Mouse (Mus musculus) liver, embryonic 16.5 days (tissue): Measurements from ENCODE around the gene Elfn2. TPM values are rescaled to one million over a fixed set of nuclear protein-coding genes. Genes with fewer than 3 reads are reported as not detected.

Experiments
- ATAC-seq: fragments of 200-750 bp; cut with Nextera tagmentation; 2 replicates; pipeline ENCODE4 v1.8.0; 2017; ENCODE audit warnings: low read depth, mild to moderate bottlenecking, moderate number of reproducible peaks, moderate library complexity
- H3K27ac ChIP-seq: fragments of 300-500 bp; sonication (generic); 2 replicates; pipeline ENCODE4 v1.5.1; 2014; ENCODE audit warnings: mild to moderate bottlenecking, low read length
- H3K27me3 ChIP-seq: fragments of 300-500 bp; sonication (generic); 2 replicates; pipeline ENCODE4 v1.6.1; 2014; ENCODE audit warnings: low read depth, low read length, mixed read lengths; ENCODE audit not compliant: control insufficient read depth, insufficient read depth
- H3K36me3 ChIP-seq: fragments of 300-500 bp; sonication (generic); 2 replicates; pipeline ENCODE4 v1.6.1; 2014; ENCODE audit warnings: mild to moderate bottlenecking; ENCODE audit not compliant: control insufficient read depth, insufficient read depth
- H3K4me1 ChIP-seq: fragments of 300-500 bp; sonication (generic); 2 replicates; pipeline ENCODE4 v1.6.1; 2014; ENCODE audit warnings: low read depth, low read length, mixed read lengths; ENCODE audit not compliant: control insufficient read depth
- H3K4me2 ChIP-seq: fragments of 300-500 bp; sonication (generic); 2 replicates; pipeline ENCODE4 v1.6.1; 2014; ENCODE audit warnings: low read depth, low read length, mixed read lengths
- H3K4me3 ChIP-seq: fragments of 300-500 bp; sonication (generic); 2 replicates; pipeline ENCODE4 v1.5.1; 2014; ENCODE audit warnings: low read depth, mild to moderate bottlenecking, low read length
- H3K9ac ChIP-seq: fragments of 300-500 bp; sonication (generic); 2 replicates; pipeline ENCODE4 v1.6.1; 2014; ENCODE audit warnings: low read depth, low read length
- H3K9me3 ChIP-seq: fragments of 300-500 bp; sonication (generic); replicated peaks from 2 replicates; pipeline ENCODE4 v1.6.1; 2016; ENCODE audit warnings: low read length; ENCODE audit not compliant: control insufficient read depth
- WGBS: fragments of 180-500 bp; shearing (Covaris S2); extraction: QIAGEN DNeasy Blood & Tissue Kit; methylation state at CpG from one replicate; pipeline ENCODE4 v1.1.7; 2014; ENCODE audit not compliant: insufficient replicate concordance; 5-methylcytosine and 5-hydroxymethylcytosine counted together
- polyA plus RNA-seq: library from polyadenylated mRNA; unstranded; fragments of >200 nt; fragmentation: Nextera tagmentation; extraction: Ambion mirVana; gene quantifications from 2 replicates; pipeline ENCODE4 v1.2.1, GENCODE M21; 2015

Elfn2 gene
- polyA plus RNA-seq, 1 experiment from 2014 or later: not detected

GRCm38 (mm10) chr15:78651169-78651568 is 67.4 kb downstream of the Elfn2 start:
- Histone ChIP-seq H3K36me3 (no peaks in the 10 kb centered on the region), H3K4me3 (no peak overlapping the region), H3K27me3 (no peaks in the 10 kb centered on the region), H3K9ac (no peak overlapping the region), H3K4me2 (no peak overlapping the region), H3K27ac (no peak overlapping the region), H3K9me3 (no peaks in the 10 kb centered on the region), H3K4me1 (no peaks in the 10 kb centered on the region)
- no peak for ATAC-seq
- 36% methylated on average over 4 of the region's 4 CpGs for WGBS

GRCm38 (mm10) chr15:78647746-78648145 is 70.8 kb downstream of the Elfn2 start:
- no peak overlapping the region for H3K4me2 ChIP-seq
- no peak overlapping the region for H3K27ac ChIP-seq
- H3K4me3 ChIP-seq: no peak overlapping the region
- no peak for ATAC-seq
- no peaks in the 10 kb centered on the region for H3K9me3 ChIP-seq
- no peaks in the 10 kb centered on the region for H3K27me3 ChIP-seq
- 41% methylated on average over 4 of the region's 4 CpGs for WGBS
- no peaks in the 10 kb centered on the region for H3K4me1 ChIP-seq
- no peaks in the 10 kb centered on the region for H3K36me3 ChIP-seq
- H3K9ac ChIP-seq: no peak overlapping the region

DNA sequence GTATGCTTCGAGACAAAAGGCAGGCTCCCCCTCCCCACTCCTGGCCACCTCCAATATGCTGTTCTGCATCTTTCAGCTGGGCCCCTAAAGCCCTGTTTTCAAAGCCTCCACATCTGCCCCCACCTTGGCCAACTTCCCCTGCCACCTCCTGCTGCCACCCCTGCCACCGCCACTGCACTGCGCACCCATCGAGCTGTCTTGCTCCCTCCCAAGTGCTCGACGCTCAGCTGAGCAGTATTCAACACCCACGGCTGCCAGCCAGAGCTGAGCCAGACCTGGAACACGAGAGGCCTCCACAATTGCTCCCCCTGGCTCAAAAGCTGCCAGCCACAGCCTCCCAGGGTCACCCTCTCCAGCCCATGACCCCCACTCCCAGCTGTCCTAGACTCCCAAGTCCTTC is 74.0 kb downstream of the Elfn2 start:
- H3K9me3 ChIP-seq: no peaks in the 10 kb centered on the region
- no peak overlapping the region for H3K27ac ChIP-seq
- no peaks in the 10 kb centered on the region for H3K4me1 ChIP-seq
- no peak overlapping the region for H3K4me2 ChIP-seq
- H3K9ac ChIP-seq: no peak overlapping the region
- WGBS: 36% methylated on average over 8 of the region's 8 CpGs
- no peak for ATAC-seq
- H3K27me3 ChIP-seq: no peaks in the 10 kb centered on the region
- H3K4me3 ChIP-seq: no peak overlapping the region
- no peaks in the 10 kb centered on the region for H3K36me3 ChIP-seq

DNA sequence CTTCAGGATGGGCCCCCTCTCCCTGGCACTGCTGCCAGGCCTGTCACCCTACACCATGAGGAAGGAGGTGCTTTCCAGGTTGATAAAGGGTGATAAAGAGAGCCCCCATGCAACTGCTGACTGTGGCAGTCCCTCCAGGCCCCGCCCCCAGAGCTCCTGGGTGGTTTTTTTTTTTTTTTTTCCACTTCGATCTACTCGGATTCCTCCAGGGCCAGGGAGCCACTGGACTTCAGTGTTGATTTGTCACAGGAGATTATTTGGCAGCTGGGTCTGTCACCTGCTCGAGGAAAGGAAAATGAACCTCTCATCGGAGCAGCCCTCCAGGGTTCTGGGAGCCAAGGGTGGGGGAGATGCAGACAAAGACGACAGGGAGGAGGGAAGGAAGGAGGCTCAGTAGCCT is 74.9 kb downstream of the Elfn2 start:
- Histone ChIP-seq H3K4me2 (no peak overlapping the region), H3K9me3 (no peaks in the 10 kb centered on the region), H3K4me3 (no peak overlapping the region), H3K27me3 (no peaks in the 10 kb centered on the region), H3K4me1 (no peaks in the 10 kb centered on the region), H3K27ac (no peak overlapping the region), H3K9ac (no peak overlapping the region), H3K36me3 (no peaks in the 10 kb centered on the region)
- 19% methylated on average over 6 of the region's 6 CpGs for WGBS
- no peak for ATAC-seq

DNA sequence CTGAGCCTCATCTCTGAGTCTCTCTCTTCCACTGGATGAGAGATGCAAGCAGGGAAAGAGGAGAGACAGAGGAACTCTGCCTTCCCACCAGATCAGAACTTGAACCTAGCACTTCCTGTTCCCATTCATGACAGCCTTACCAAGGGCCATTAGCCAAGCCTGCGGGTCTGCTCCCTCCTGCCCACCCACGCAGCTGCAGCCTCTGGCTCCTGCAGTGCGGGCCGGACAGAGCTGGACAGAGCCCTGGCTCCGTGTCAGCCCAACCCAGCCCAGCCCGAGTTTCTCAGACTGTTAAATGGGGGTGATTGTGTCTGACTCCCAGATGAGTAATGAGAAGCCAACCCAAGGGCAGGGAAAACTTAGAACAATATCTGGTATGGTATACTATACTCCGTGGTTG is 83.3 kb downstream of the Elfn2 start:
- no peak for ATAC-seq

DNA sequence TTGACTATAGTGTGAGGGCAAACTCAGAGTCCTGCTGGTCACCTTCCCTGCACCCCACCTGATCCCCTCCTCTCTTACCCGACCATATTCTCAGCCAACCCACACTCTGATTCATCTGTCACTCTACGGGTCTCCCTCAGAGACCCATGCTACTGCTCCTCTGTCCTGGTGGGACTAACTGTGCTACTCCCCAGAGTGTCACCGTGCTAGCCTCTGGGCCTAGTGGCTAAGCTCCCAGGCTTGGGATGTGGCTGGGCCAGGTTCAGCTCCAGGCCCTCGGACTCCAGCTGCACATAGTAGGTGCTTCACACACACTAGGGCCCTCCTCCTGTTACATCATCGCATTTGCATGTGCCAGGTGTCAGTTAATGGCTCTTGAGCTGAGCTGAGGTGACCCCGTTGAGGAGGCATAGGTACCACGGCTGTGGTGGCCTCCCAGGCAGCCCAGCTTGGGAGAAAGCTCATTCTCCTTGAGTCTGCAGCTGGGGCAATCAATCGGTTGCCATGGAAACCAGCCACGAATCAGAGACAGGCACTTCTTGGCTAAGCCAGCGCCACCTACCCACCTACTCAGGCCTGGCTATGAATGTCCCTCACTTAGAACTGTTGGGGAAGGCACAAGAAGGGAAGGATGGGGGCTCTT is 84.4 kb downstream of the Elfn2 start:
- WGBS: 27% methylated on average over 10 of the region's 10 CpGs
- no peak overlapping the region for H3K27ac ChIP-seq

More for the DNA sequence above, 83.3 kb downstream of the Elfn2 start:
- no peak overlapping the region for H3K27ac ChIP-seq
- no peak overlapping the region for H3K4me2 ChIP-seq
- WGBS: 40% methylated on average over 7 of the region's 7 CpGs
- H3K4me1 ChIP-seq: no peaks in the 10 kb centered on the region
- H3K27me3 ChIP-seq: no peaks in the 10 kb centered on the region
- no peak overlapping the region for H3K9ac ChIP-seq
- no peak overlapping the region for H3K4me3 ChIP-seq
- no peaks in the 10 kb centered on the region for H3K9me3 ChIP-seq
- H3K36me3 ChIP-seq: no peaks in the 10 kb centered on the region

GRCm38 (mm10) chr15:78633413-78633812 is 85.2 kb downstream of the Elfn2 start:
- H3K9me3 ChIP-seq: no peaks in the 10 kb centered on the region
- no peaks in the 10 kb centered on the region for H3K4me1 ChIP-seq
- H3K4me3 ChIP-seq: no peak overlapping the region
- 54% methylated on average over 5 of the region's 5 CpGs for WGBS
- no peaks in the 10 kb centered on the region for H3K36me3 ChIP-seq
- H3K27me3 ChIP-seq: no peaks in the 10 kb centered on the region
- ATAC-seq: no peak
- no peak overlapping the region for H3K27ac ChIP-seq
- H3K9ac ChIP-seq: no peak overlapping the region
- no peak overlapping the region for H3K4me2 ChIP-seq

More for the DNA sequence above, 84.4 kb downstream of the Elfn2 start:
- H3K4me3 ChIP-seq: no peak overlapping the region
- no peaks in the 10 kb centered on the region for H3K9me3 ChIP-seq
- no peaks in the 10 kb centered on the region for H3K27me3 ChIP-seq
- H3K4me1 ChIP-seq: no peaks in the 10 kb centered on the region
- no peak overlapping the region for H3K4me2 ChIP-seq
- no peak for ATAC-seq
- H3K9ac ChIP-seq: no peak overlapping the region
- H3K36me3 ChIP-seq: no peaks in the 10 kb centered on the region

DNA sequence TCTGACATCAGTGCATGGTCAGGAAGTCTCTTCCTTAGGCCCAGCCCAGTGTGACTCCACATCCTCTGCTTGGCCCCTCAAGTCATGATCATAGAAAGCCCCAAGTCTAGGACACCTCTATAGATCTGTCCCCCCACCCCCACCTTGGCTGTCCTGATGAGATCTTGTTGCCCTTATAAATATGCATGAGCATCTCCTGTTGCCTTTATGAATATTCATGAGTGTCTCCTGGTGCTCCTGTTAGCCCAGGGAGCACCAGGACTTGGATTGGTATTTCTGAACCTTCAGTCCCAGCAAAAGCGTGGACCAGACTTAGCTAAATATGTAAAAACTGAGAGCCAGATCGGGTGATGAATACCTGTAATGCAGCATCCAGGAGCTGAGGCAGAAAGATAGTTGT is 86.2 kb downstream of the Elfn2 start:
- no peak overlapping the region for H3K4me2 ChIP-seq
- H3K9ac ChIP-seq: no peak overlapping the region
- H3K4me3 ChIP-seq: no peak overlapping the region
- ATAC-seq: no peak
- H3K36me3 ChIP-seq: no peaks in the 10 kb centered on the region
- WGBS: 44% methylated on average over 2 of the region's 2 CpGs
- no peaks in the 10 kb centered on the region for H3K27me3 ChIP-seq
- no peaks in the 10 kb centered on the region for H3K9me3 ChIP-seq
- no peaks in the 10 kb centered on the region for H3K4me1 ChIP-seq
- no peak overlapping the region for H3K27ac ChIP-seq

GRCm38 (mm10) chr15:78626285-78626684 is 92.3 kb downstream of the Elfn2 start:
- Histone ChIP-seq H3K27me3 (no peaks in the 10 kb centered on the region), H3K9ac (no peak overlapping the region), H3K27ac (no peak overlapping the region), H3K4me1 (no peaks in the 10 kb centered on the region), H3K4me2 (no peak overlapping the region), H3K4me3 (no peak overlapping the region), H3K36me3 (no peaks in the 10 kb centered on the region), H3K9me3 (no peaks in the 10 kb centered on the region)
- 65% methylated on average over 13 of the region's 13 CpGs for WGBS
- ATAC-seq: no peak
